Comparison of ENCODE assay signal across 8 mouse cellular contexts in the genomic region with DNA sequence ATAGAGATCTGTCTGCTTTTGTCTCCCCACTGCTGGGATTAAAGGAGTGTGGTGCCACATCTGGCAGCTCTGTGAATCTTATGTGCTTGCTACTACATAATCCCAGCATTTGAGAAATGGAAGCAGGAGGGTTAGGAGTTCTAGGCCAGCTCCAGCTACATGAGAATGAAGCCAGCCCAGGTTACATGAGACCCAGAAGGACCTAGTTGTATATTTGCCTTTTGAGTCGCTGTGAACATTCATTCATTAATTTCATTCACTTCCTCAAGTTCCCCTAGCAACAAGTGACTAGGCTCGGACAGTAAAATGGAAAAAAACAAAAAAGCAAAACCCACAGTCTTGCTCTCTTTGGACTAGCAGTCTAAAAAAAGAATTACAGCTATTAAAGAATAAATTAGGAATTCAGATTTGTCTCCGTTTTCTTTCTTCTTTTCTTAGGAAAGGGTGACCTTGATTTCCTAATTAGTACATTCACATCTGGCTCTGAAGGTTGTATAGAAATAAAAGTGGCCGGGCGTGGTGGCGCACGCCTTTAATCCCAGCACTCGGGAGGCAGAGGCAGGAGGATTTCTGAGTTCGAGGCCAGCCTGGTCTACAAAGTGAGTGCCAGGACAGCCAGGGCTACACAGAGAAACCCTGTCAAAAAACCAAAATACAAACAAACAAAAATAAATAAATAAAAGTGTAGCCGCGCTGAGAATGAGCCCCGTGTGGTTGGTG. TPM values are rescaled to one million over a fixed set of nuclear protein-coding genes. Genes with fewer than 3 reads are reported as not detected.
DNase-seq lines count a peak whose midpoint lies in the region; ATAC-seq and TF ChIP-seq lines count a peak whose summit lies in the region.

No protein-coding gene starts in this region.

- 0 out of 2 replicates have a peak overlapping the region, but pooled peaks have one; percentile 75 for H3K27ac ChIP-seq in heart, embryonic 11.5 days (ENCODE audit: low read depth, low read length)
- no peak overlapping the region for H3K27ac ChIP-seq in ES-E14 (ENCODE audit: insufficient read depth, low read depth, low read length, poor library complexity, severe bottlenecking)
- peak overlapping the region; percentile 92 for H3K27ac ChIP-seq in heart, postnatal 0 days (ENCODE audit: low read depth)
- peak overlapping the region; percentile 89 for H3K27ac ChIP-seq in midbrain, embryonic 13.5 days

- no peak overlapping the region for H3K9ac ChIP-seq in heart, embryonic 11.5 days (ENCODE audit: low read depth, low read length)
- H3K9ac ChIP-seq in ES-E14 (ENCODE audit: insufficient read depth, low read depth, low read length, poor library complexity, severe bottlenecking) = no peak overlapping the region
- H3K9ac ChIP-seq in heart, postnatal 0 days (replicated peaks; ENCODE audit: low read depth, low read length) = 0 out of 2 replicates have a peak overlapping the region, but pooled peaks have one; percentile 90
- no peak overlapping the region for H3K9ac ChIP-seq in midbrain, embryonic 13.5 days (replicated peaks)

- H3K4me1 ChIP-seq in heart, embryonic 11.5 days (ENCODE audit: control insufficient read depth, insufficient read depth, low read length) = peaks cover 19% of the 10 kb centered on the region
- peaks cover 0 to 6% of the 10 kb centered on the region in 2 experiments; a peak in 1 of 4 replicates for H3K4me1 ChIP-seq in ES-E14 (ENCODE audit: control insufficient read depth in 2 of 2, insufficient read depth in 2 of 2, low read length in 2 of 2, poor library complexity in 1 of 2)
- H3K4me1 ChIP-seq in heart, postnatal 0 days (ENCODE audit: control insufficient read depth, insufficient read depth) = peaks cover 15% of the 10 kb centered on the region
- peaks cover 25% of the 10 kb centered on the region for H3K4me1 ChIP-seq in midbrain, embryonic 13.5 days (replicated peaks)

- ATAC-seq in heart, embryonic 11.5 days (replicated peaks; ENCODE audit: insufficient number of reproducible peaks, low FRiP score, low TSS enrichment) = no peak
- no peak for ATAC-seq in heart, postnatal 0 days (ENCODE audit: insufficient read depth, low read depth)
- no peak for ATAC-seq in midbrain, embryonic 13.5 days

- intact Hi-C loops in gastrocnemius, postnatal 14 days (cut with DNase I; ENCODE audit: low total_unique reads) = no loop called here

- no peaks in the 10 kb centered on the region for H3K9me3 ChIP-seq in heart, embryonic 11.5 days (replicated peaks; ENCODE audit: control insufficient read depth, low read length)
- H3K9me3 ChIP-seq in ES-E14 (ENCODE audit: control insufficient read depth, insufficient read depth, low read depth, low read length) = no peaks in the 10 kb centered on the region
- no peaks in the 10 kb centered on the region for H3K9me3 ChIP-seq in heart, postnatal 0 days (replicated peaks; ENCODE audit: control insufficient read depth, low read length)
- no peaks in the 10 kb centered on the region for H3K9me3 ChIP-seq in midbrain, embryonic 13.5 days

- DNase-seq in heart, adult 8-10 months (ENCODE audit: low spot score) = no peak
- DNase-seq in ES-E14 (ENCODE audit: low read depth, low spot score) = no peak
- DNase-seq in heart, postnatal 0 days (ENCODE audit: low spot score) = no peak
- no peak for DNase-seq in right cerebral cortex, adult 18-20 months
- DNase-seq in gastrocnemius, postnatal 14 days = no peak
- no peak for DNase-seq in frontal cortex, postnatal 25 days (ENCODE audit: low spot score in 2 of 2)

- peak overlapping the region; percentile 88 for H3K4me2 ChIP-seq in heart, embryonic 11.5 days
- peak overlapping the region; percentile 82 for H3K4me2 ChIP-seq in heart, postnatal 0 days (ENCODE audit: low read depth, low read length)
- H3K4me2 ChIP-seq in midbrain, embryonic 13.5 days (replicated peaks) = peak overlapping the region; percentile 67

- no peak for TF ChIP-seq CTCF in heart, postnatal 0 days (IDR thresholded peaks at IDR 0.05; ENCODE audit: low read depth)

- no peaks in the 10 kb centered on the region for H3K27me3 ChIP-seq in heart, embryonic 11.5 days (ENCODE audit: control insufficient read depth, insufficient read depth, low read length)
- no peaks in the 10 kb centered on the region for H3K27me3 ChIP-seq in heart, postnatal 0 days (ENCODE audit: control insufficient read depth, insufficient read depth, low read length)
- H3K27me3 ChIP-seq in midbrain, embryonic 13.5 days = no peaks in the 10 kb centered on the region

- no peak for TF ChIP-seq EP300 in heart, postnatal 0 days (IDR thresholded peaks at IDR 0.05; ENCODE audit: low read depth)

- peak overlapping the region; percentile 76; the same call in 1 of the 2 replicates for H3K4me3 ChIP-seq in heart, embryonic 11.5 days (ENCODE audit: low read depth, low read length)
- H3K4me3 ChIP-seq in ES-E14 (ENCODE audit: insufficient read depth in 1 of 2, low read depth in 1 of 2, low read length in 2 of 2, poor library complexity in 1 of 2, severe bottlenecking in 1 of 2) = peak overlapping the region in 1 of 2 experiments; percentile 32; a peak in 2 of 4 replicates
- peak overlapping the region; percentile 91 for H3K4me3 ChIP-seq in heart, postnatal 0 days (ENCODE audit: low read depth, low read length)
- H3K4me3 ChIP-seq in midbrain, embryonic 13.5 days (replicated peaks) = peak overlapping the region; percentile 74

- H3K36me3 ChIP-seq in heart, embryonic 11.5 days (ENCODE audit: control insufficient read depth, insufficient read depth, low read length) = no peaks in the 10 kb centered on the region
- peaks cover 12% of the 10 kb centered on the region for H3K36me3 ChIP-seq in ES-E14 (ENCODE audit: control insufficient read depth, insufficient read depth, low read length, poor library complexity, severe bottlenecking)
- peaks cover 15% of the 10 kb centered on the region for H3K36me3 ChIP-seq in heart, postnatal 0 days (replicated peaks; ENCODE audit: control insufficient read depth, insufficient read depth, low read length)
- H3K36me3 ChIP-seq in midbrain, embryonic 13.5 days = 0 out of 2 replicates have a peak, but pooled peaks cover 5% of the 10 kb centered on the region

- WGBS in heart, embryonic 11.5 days (ENCODE audit: insufficient replicate concordance) = 47% methylated on average over 12 of the region's 12 CpGs
- 49% methylated on average over 12 of the region's 12 CpGs for WGBS in heart, postnatal 0 days
- WGBS in midbrain, embryonic 13.5 days = 44% methylated on average over 12 of the region's 12 CpGs

- in situ Hi-C loops in ES-E14 (cut with MboI; ENCODE audit: low sequenced_read_pairs in 2 of 2, unreplicated experiment in 2 of 2) = no loop called here

TF ChIP-seq in ES-E14, 5 proteins besides CTCF, POLR2A, EP300 and RAD21 (continues in another document):
- TF ChIP-seq CHD2 (IDR thresholded peaks at IDR 0.05; ENCODE audit: low read depth, low read length) = 0 out of 2 replicates have a peak, but pooled peaks have one; percentile 49
- no peak for TF ChIP-seq MAFK (IDR thresholded peaks at IDR 0.05; ENCODE audit: insufficient read depth, low read depth, low read length)
- TF ChIP-seq HCFC1 (IDR thresholded peaks at IDR 0.05; ENCODE audit: borderline replicate concordance, insufficient read depth, low read length) = no peak
- TF ChIP-seq ZNF384 (IDR thresholded peaks at IDR 0.05; ENCODE audit: low read depth, low read length) = peak; percentile 70

RNA-seq across cellular contexts. Expression of a gene that starts 0.4 kb away (rescaled TPM):
- 73.6 and 75.8 TPM in 2 replicates for polyA plus RNA-seq in heart, embryonic 11.5 days (2014; fragmentation: Nextera tagmentation; extraction: Ambion mirVana)
- 10 to 100 TPM; 28.7 to 39.4 (median 32.4) TPM for total RNA-seq in heart, adult 8-10 months (2022)
- total RNA-seq in ES-E14 (2012; rRNA removed) = 59.1 and 84.9 TPM in 2 replicates
- total RNA-seq in heart, postnatal 0 days (2014; rRNA removed; ENCODE audit: low replicate concordance) = 26.6 and 44.0 TPM in 2 replicates
- 81.7 and 82.4 TPM in 2 replicates for polyA plus RNA-seq in heart, postnatal 0 days (2015; fragmentation: Nextera tagmentation; extraction: Ambion mirVana)
- 54.4 and 60.3 TPM in 2 replicates for polyA plus RNA-seq in midbrain, embryonic 13.5 days (2015; fragmentation: Nextera tagmentation; extraction: Ambion mirVana)
- total RNA-seq in gastrocnemius, postnatal 14 days (2021) = 10 to 100 TPM; 25.7 to 25.9 TPM

RNA-seq across cellular contexts. Expression of a gene that starts 7.2 kb away (rescaled TPM):
- polyA plus RNA-seq in heart, embryonic 11.5 days (2014; fragmentation: Nextera tagmentation; extraction: Ambion mirVana) = 34.2 and 35.7 TPM in 2 replicates
- not detected for total RNA-seq in heart, adult 8-10 months (2022)
- 32.1 and 44.0 TPM in 2 replicates for total RNA-seq in ES-E14 (2012; rRNA removed)
- total RNA-seq in heart, postnatal 0 days (2014; rRNA removed; ENCODE audit: low replicate concordance) = 18.7 and 27.0 TPM in 2 replicates
- polyA plus RNA-seq in heart, postnatal 0 days (2015; fragmentation: Nextera tagmentation; extraction: Ambion mirVana) = 7.3 and 8.8 TPM in 2 replicates
- 15.4 and 16.1 TPM in 2 replicates for polyA plus RNA-seq in midbrain, embryonic 13.5 days (2015; fragmentation: Nextera tagmentation; extraction: Ambion mirVana)
- 1 to 10 TPM; 1.3 to 1.6 TPM for total RNA-seq in gastrocnemius, postnatal 14 days (2021)

RNA-seq across cellular contexts. Expression of a gene that starts 8.7 kb away (rescaled TPM):
- not detected in 2 replicates for polyA plus RNA-seq in heart, embryonic 11.5 days (2014; fragmentation: Nextera tagmentation; extraction: Ambion mirVana)
- total RNA-seq in heart, adult 8-10 months (2022) = not detected
- 0.31 TPM in 1 of 2 replicates, not detected in the other for total RNA-seq in ES-E14 (2012; rRNA removed)
- 2.8 TPM in 1 of 2 replicates, not detected in the other for total RNA-seq in heart, postnatal 0 days (2014; rRNA removed; ENCODE audit: low replicate concordance)
- not detected in 2 replicates for polyA plus RNA-seq in heart, postnatal 0 days (2015; fragmentation: Nextera tagmentation; extraction: Ambion mirVana)
- polyA plus RNA-seq in midbrain, embryonic 13.5 days (2015; fragmentation: Nextera tagmentation; extraction: Ambion mirVana) = not detected in 2 replicates
- not detected for total RNA-seq in gastrocnemius, postnatal 14 days (2021)

RNA-seq across cellular contexts. Expression of a gene that starts 14.5 kb away (rescaled TPM):
- 1.7 and 3.2 TPM in 2 replicates for polyA plus RNA-seq in heart, embryonic 11.5 days (2014; fragmentation: Nextera tagmentation; extraction: Ambion mirVana)
- 1 to 10 TPM in 1 of 4 experiments, under 1 TPM in 3; 0.25 to 1.0 (median 0.52) TPM for total RNA-seq in heart, adult 8-10 months (2022)
- 0.21 and 0.71 TPM in 2 replicates for total RNA-seq in ES-E14 (2012; rRNA removed)
- total RNA-seq in heart, postnatal 0 days (2014; rRNA removed; ENCODE audit: low replicate concordance) = 4.6 TPM in 1 of 2 replicates, not detected in the other
- 0.80 and 1.1 TPM in 2 replicates for polyA plus RNA-seq in heart, postnatal 0 days (2015; fragmentation: Nextera tagmentation; extraction: Ambion mirVana)
- 0.19 and 0.27 TPM in 2 replicates for polyA plus RNA-seq in midbrain, embryonic 13.5 days (2015; fragmentation: Nextera tagmentation; extraction: Ambion mirVana)
- 1 to 10 TPM; 2.1 to 2.9 TPM for total RNA-seq in gastrocnemius, postnatal 14 days (2021)

RNA-seq across cellular contexts. Expression of a gene that starts 31.3 kb away (rescaled TPM):
- 155 and 162 TPM in 2 replicates for polyA plus RNA-seq in heart, embryonic 11.5 days (2014; fragmentation: Nextera tagmentation; extraction: Ambion mirVana)
- total RNA-seq in heart, adult 8-10 months (2022) = 10 to 100 TPM; 25.4 to 34.9 (median 31.1) TPM
- total RNA-seq in ES-E14 (2012; rRNA removed) = 76.7 and 143 TPM in 2 replicates
- 25.7 and 67.0 TPM in 2 replicates for total RNA-seq in heart, postnatal 0 days (2014; rRNA removed; ENCODE audit: low replicate concordance)
- polyA plus RNA-seq in heart, postnatal 0 days (2015; fragmentation: Nextera tagmentation; extraction: Ambion mirVana) = 109 TPM in 2 replicates
- 13.2 TPM in 2 replicates for polyA plus RNA-seq in midbrain, embryonic 13.5 days (2015; fragmentation: Nextera tagmentation; extraction: Ambion mirVana)
- 1,000 to 10,000 TPM; 8,430 to 9,008 TPM for total RNA-seq in gastrocnemius, postnatal 14 days (2021)
